Mouse (Mus musculus) E14TG2a.4 (cell line): Measurements from ENCODE around the gene Taf5l.

ENCODE experiments used
- CTCF ChIP-seq: conservative IDR thresholded peaks from 2 replicates; pipeline ENCODE4 v1.5.1; 2014; ENCODE audit warnings: low read length
- NANOG ChIP-seq: IDR thresholded peaks from 2 replicates; pipeline ENCODE4 v1.6.1; 2014; ENCODE audit warnings: borderline replicate concordance, low read length, mixed read lengths
- POU5F1 ChIP-seq: IDR thresholded peaks from 2 replicates; pipeline ENCODE4 v1.6.1; 2014; ENCODE audit warnings: low read length, borderline replicate concordance

DNA sequence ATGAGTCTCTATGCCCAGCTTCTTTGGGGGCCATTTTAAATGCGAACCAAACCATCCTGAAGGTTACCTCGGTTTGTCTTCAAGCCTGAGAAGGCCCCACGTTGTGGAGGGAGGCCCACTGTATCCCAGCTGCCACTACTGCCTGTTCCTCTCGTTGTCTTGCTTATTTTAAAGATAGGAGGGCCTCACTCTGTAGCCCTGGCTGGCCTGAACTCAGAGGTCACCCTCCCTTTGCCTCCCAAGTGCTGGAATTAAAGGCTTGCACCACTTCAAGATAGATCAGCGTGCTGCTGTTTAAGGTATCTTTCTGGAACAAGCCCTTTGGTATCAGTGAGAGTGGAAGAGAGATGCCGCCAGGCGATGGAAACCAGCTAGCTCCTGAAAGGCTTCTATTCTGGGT is 32.1 kb downstream of the Taf5l start:
- TF ChIP-seq CTCF (no peak), POU5F1 (no peak), NANOG (no peak)
